Mouse (Mus musculus) liver, embryonic 16.5 days (tissue): Measurements from ENCODE around the gene Fbxl18. TPM values are rescaled to one million over a fixed set of nuclear protein-coding genes. Genes with fewer than 3 reads are reported as not detected.

Experiments
- ATAC-seq: fragments of 200-750 bp; cut with Nextera tagmentation; 2 replicates; pipeline ENCODE4 v1.8.0; 2017; ENCODE audit warnings: low read depth, mild to moderate bottlenecking, moderate number of reproducible peaks, moderate library complexity
- H3K27ac ChIP-seq: fragments of 300-500 bp; sonication (generic); 2 replicates; pipeline ENCODE4 v1.5.1; 2014; ENCODE audit warnings: mild to moderate bottlenecking, low read length
- H3K27me3 ChIP-seq: fragments of 300-500 bp; sonication (generic); 2 replicates; pipeline ENCODE4 v1.6.1; 2014; ENCODE audit warnings: low read depth, low read length, mixed read lengths; ENCODE audit not compliant: control insufficient read depth, insufficient read depth
- H3K36me3 ChIP-seq: fragments of 300-500 bp; sonication (generic); 2 replicates; pipeline ENCODE4 v1.6.1; 2014; ENCODE audit warnings: mild to moderate bottlenecking; ENCODE audit not compliant: control insufficient read depth, insufficient read depth
- H3K4me1 ChIP-seq: fragments of 300-500 bp; sonication (generic); 2 replicates; pipeline ENCODE4 v1.6.1; 2014; ENCODE audit warnings: low read depth, low read length, mixed read lengths; ENCODE audit not compliant: control insufficient read depth
- H3K4me2 ChIP-seq: fragments of 300-500 bp; sonication (generic); 2 replicates; pipeline ENCODE4 v1.6.1; 2014; ENCODE audit warnings: low read depth, low read length, mixed read lengths
- H3K4me3 ChIP-seq: fragments of 300-500 bp; sonication (generic); 2 replicates; pipeline ENCODE4 v1.5.1; 2014; ENCODE audit warnings: low read depth, mild to moderate bottlenecking, low read length
- H3K9ac ChIP-seq: fragments of 300-500 bp; sonication (generic); 2 replicates; pipeline ENCODE4 v1.6.1; 2014; ENCODE audit warnings: low read depth, low read length
- H3K9me3 ChIP-seq: fragments of 300-500 bp; sonication (generic); replicated peaks from 2 replicates; pipeline ENCODE4 v1.6.1; 2016; ENCODE audit warnings: low read length; ENCODE audit not compliant: control insufficient read depth
- WGBS: fragments of 180-500 bp; shearing (Covaris S2); extraction: QIAGEN DNeasy Blood & Tissue Kit; methylation state at CpG from one replicate; pipeline ENCODE4 v1.1.7; 2014; ENCODE audit not compliant: insufficient replicate concordance; 5-methylcytosine and 5-hydroxymethylcytosine counted together
- polyA plus RNA-seq: library from polyadenylated mRNA; unstranded; fragments of >200 nt; fragmentation: Nextera tagmentation; extraction: Ambion mirVana; gene quantifications from 2 replicates; pipeline ENCODE4 v1.2.1, GENCODE M21; 2015

Gene Fbxl18
- polyA plus RNA-seq, 1 experiment from 2014 or later, result 2.7 TPM

DNA sequence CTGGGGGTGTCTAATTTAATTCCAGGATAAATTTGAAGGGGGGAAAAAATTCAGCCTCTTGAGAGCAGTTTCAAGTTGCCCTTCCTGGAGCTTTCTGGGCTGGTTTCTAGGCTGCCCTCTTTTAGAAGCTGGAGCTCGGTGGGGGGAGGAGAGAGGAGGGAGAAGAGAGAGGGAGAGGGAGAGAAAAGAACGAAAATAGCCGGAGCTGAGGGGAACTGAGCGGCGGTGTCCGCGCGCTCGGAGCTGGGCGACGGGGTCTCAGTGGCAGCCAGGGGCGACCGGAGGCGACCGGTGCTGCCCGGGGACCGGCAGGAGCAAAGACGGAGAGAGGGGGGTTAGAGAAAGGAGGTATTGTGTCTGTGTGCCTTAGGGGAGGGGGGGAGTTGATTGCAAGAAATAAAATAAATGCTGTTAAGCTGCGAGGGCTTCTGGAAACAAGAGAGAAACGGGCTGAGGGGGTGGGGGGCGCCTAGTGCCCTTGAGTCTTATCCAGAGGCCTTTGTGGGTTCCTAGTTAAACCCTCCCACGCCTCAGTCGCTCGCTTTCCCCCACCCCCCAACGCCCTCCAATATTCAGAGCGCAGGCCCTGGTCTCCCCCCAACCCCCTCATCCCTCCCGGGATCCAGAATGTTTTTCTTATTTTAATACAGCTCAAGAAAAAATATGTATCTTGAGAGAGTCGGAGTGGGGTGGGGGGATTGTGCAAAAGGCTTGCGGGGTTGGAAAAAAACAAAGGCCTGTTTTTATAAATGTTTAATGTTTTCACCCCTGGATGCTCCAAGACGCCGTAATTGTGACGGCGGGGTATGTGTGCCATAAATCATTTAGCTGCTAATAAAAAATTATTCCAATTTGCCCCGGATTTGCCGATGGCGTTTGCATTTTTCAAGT, 75.6 kb downstream of the Fbxl18 start:
- Histone ChIP-seq H3K4me2 (peak overlapping the region; percentile 68), H3K9me3 (no peaks in the 10 kb centered on the region), H3K27me3 (peaks cover 100% of the 10 kb centered on the region), H3K4me1 (peaks cover 12% of the 10 kb centered on the region), H3K4me3 (peak overlapping the region; percentile 66), H3K27ac (peak overlapping the region; percentile 91), H3K36me3 (no peaks in the 10 kb centered on the region), H3K9ac (peak overlapping the region; percentile 63)
- WGBS, result 1% methylated on average over 36 of the region's 36 CpGs
- no peak for ATAC-seq

DNA sequence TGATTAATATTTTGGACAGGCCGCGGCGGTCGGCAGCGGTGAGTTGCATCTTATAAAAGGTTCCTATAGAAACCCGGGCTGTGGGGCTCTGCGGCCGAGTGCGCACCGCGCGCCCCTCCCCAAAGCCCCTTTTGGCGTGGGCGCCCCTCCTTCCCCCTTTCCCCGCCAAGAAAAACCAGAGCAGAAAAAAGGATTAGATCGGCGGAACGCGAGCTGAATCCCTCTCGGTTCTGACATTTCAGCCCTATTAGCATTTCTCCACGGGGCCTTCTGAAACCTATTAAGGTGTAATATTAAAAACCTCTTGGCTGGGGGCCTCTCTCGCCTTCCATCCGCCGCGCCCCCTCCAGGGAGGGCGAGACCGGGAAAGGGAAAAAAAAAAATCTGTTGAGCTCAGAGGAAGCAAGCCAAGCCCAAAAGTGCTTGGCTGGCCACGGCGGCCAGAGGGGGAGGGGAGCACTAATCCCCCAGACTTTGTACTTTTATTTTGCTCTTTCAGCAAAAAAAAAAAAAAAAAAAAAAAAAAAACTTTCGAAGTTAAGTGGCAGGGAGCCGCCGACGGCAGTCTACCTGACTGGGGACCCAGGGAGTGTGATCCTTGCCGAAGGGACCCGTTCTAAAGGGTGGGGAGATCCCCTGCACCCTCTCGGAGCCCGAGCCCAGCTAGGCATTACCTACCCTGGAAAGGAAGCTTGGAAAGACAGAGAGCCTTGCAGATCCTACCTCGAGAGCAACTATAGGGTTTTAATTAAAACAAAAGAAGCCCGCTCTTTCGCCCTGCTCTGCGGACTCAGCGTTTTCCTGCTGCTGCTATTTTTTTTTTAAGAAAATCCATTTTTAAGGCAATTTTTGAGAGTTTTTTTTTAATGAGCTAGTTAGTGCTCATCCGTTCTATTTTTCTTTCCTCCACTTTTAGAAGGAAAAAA, 76.5 kb downstream of the Fbxl18 start:
- peak overlapping the region; percentile 63 for H3K9ac ChIP-seq
- peak overlapping the region; percentile 91 for H3K27ac ChIP-seq
- peaks cover 100% of the 10 kb centered on the region for H3K27me3 ChIP-seq
- WGBS, result under 1% methylated on average over 42 of the region's 43 CpGs
- peaks cover 6% of the 10 kb centered on the region for H3K4me1 ChIP-seq
- no peaks in the 10 kb centered on the region for H3K36me3 ChIP-seq
- H3K4me3 ChIP-seq, result peak overlapping the region; percentile 66
- no peak for ATAC-seq
- peak overlapping the region; percentile 68 for H3K4me2 ChIP-seq
- H3K9me3 ChIP-seq, result no peaks in the 10 kb centered on the region

DNA sequence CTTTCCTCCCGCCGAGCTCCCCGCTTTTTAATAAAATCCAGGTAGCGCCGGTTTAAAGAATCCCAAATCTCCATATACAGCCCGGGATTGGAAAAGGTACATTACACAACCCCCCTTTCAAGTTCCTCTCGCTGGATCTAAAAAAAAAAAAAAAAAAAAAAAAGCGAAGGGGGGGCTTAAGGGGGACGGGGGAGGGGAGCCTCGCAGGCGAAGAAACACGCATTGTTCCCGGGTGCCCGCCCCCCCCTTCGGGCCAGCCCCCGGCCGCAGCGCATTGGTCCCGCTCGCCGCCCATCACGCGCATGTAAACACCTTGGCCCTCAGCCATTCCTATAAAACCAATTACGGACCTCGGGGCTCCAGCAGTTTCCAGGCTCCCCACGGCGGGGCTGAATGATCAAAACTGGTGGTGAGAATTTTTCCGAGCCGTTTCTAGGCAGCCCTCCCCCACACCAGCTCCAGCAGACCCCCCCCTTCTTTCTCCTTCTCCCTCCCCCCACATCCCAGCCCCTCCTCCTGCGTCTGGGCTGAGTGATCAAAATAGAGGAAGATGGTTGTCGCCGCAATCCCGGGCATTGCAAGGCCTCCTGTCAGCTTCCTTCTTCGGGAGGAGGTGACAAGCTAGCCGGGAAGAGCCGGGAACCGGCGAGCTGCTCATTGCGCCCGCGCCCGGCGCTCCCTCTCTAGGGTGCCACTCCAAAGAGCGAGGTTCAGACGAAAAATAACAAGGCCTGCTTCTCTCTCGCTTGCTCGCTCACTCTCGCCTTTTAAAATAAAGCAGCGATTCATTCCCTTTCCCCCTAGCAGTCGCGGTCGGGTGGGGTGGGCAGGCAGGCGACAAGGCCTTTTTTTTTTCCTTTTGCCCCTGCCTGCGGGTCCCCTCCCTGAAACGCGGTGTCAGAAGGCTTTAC, 77.4 kb downstream of the Fbxl18 start, which contains the start of gene Tnrc18:
TSS of gene Tnrc18 (minus strand) at position 139 of the 911 bp plus-strand sequence.
- H3K36me3 ChIP-seq, result no peaks in the 10 kb centered on the region
- H3K9me3 ChIP-seq, result no peaks in the 10 kb centered on the region
- peaks cover 100% of the 10 kb centered on the region for H3K27me3 ChIP-seq
- H3K27ac ChIP-seq, result peak within 1 kb of the TSS; percentile 91
- peak within 1 kb of the TSS; percentile 66 for H3K4me3 ChIP-seq
- H3K4me2 ChIP-seq, result peak within 1 kb of the TSS; percentile 68
- ATAC-seq, result peak; percentile 76
- WGBS, result under 1% methylated on average over 56 of the region's 56 CpGs
- H3K4me1 ChIP-seq, result peaks cover 9% of the 10 kb centered on the region
- peak within 1 kb of the TSS; percentile 67 for H3K9ac ChIP-seq

Other genes starting within 250 kb of the Fbxl18 start
- gene Slc29a4, start 202.9 kb downstream of the Fbxl18 start, polyA plus RNA-seq, result 0.09 and 0.21 TPM in 2 replicates
- 2.6 and 3.4 TPM in 2 replicates for gene Tnrc18, start 77.8 kb downstream of the Fbxl18 start, polyA plus RNA-seq
- 6,197 and 6,568 TPM in 2 replicates for gene Actb, start 11.3 kb upstream of the Fbxl18 start, polyA plus RNA-seq
- gene Fscn1, start 64.9 kb upstream of the Fbxl18 start, polyA plus RNA-seq, result 19.6 and 20.4 TPM in 2 replicates
- 14.3 and 14.6 TPM in 2 replicates for gene Rnf216, start 217.6 kb upstream of the Fbxl18 start, polyA plus RNA-seq